Mouse (Mus musculus): ENCODE results near the gene Atg2b. TPM values are rescaled to one million over a fixed set of nuclear protein-coding genes. Genes with fewer than 3 reads are reported as not detected.
A peak's percentile ranks its signal among the peaks of the same experiment; 100 is the strongest.

Atg2b gene
- polyA plus RNA-seq (2012; ENCODE audit: insufficient read depth, insufficient read length, low replicate concordance, missing spikeins): not detected in 2 replicates

DNA sequence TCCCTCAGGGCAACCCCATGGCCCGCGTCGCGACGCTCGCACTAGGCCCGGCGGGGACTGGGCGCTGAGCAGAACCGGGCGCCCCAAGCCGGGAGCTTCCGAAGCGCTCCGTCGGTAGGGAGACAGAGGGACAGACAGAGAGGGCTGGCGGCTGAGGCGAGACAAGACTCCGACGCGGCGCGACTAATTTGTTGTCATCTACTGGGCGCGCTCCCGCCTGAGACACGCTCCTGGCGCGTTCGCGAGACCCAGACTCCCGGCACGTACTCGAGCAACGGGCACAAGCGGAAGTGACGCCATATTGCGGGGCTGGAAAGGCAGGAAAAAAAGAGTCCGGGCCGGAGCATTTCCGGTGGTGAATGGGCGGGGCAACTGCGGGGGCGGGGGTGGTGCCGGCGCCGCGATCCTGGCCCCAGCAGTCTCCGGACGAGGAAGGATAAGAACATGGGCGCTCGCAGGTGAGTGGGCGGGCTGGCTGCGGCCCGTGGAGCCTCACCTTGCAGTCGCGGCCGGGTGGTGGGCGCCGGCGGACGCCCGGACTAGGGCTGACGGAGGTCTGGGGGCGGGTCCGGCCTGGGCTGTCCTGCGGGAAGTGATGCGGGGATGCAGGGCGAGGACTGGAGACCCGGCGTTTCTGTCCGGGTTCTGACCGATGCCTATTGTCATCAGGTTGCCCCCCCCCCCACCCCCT is at the start of gene Atg2b:
Atg2b (minus strand) TSS at position 211 of the 691 bp plus-strand sequence.
- peak within 1 kb of the TSS; percentile 80 for H3K27ac ChIP-seq (ENCODE audit: insufficient read depth, low read depth, low read length)
- peaks cover 5% of the 10 kb centered on the region for H3K4me1 ChIP-seq (ENCODE audit: control insufficient read depth, insufficient read depth, low read length)
- H3K4me3 ChIP-seq (ENCODE audit: insufficient read depth, low read depth, low read length): peak within 1 kb of the TSS; percentile 95
- WGBS: under 1% methylated on average over 71 of the region's 73 CpGs
- TF ChIP-seq CTCF (IDR thresholded peaks at IDR 0.05; ENCODE audit: insufficient read depth, low read depth, low read length) (no peak), POLR2A (IDR thresholded peaks at IDR 0.05; ENCODE audit: insufficient read depth, low read depth, low read length) (no peak)

DNA sequence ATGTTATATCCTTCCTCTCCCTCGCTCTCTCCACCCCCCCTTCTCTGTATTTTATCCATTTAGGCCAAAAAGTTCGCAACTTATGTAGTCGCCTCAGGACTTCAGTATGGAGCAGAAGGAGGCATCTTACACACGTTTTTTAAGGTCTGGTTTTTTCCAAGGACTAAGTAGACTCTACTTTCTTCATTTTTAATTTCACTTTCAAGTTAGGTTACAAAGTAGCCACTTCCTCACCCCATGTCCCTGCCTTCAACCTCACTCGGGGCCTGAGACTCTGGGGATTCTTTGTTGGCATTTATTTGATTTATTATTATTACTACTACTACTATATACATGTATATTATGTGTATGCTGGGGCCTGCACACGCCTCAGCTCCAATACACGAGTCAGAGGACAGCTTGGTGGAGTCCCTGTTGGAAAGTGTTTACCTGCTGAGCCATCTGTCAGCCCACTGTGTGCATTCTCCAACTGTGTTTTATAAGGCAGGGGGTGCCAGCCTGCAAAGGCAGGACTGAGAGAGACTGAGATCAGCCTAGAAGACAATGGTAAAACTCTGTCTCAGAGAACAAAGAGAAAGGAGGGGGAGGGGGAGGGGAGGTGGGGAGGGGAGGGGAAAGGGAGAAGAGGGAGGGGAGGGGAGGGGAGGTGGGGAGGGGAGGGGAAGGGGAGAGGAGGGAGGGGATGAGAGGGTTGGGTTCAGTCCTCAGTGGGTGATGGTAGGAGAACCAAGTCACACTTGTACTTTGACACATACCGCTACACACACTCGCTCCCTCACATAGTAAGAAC is 48.6 kb upstream of the Atg2b start:
- Histone ChIP-seq H3K27ac (ENCODE audit: insufficient read depth, low read depth, low read length) (no peak overlapping the region), H3K4me3 (ENCODE audit: insufficient read depth, low read depth, low read length) (no peak overlapping the region), H3K4me1 (ENCODE audit: control insufficient read depth, insufficient read depth, low read length) (no peaks in the 10 kb centered on the region)
- no peak for TF ChIP-seq POLR2A (IDR thresholded peaks at IDR 0.05; ENCODE audit: insufficient read depth, low read depth, low read length)
- no peak for TF ChIP-seq CTCF (IDR thresholded peaks at IDR 0.05; ENCODE audit: insufficient read depth, low read depth, low read length)
- WGBS: 83% methylated on average over 9 of the region's 9 CpGs

DNA sequence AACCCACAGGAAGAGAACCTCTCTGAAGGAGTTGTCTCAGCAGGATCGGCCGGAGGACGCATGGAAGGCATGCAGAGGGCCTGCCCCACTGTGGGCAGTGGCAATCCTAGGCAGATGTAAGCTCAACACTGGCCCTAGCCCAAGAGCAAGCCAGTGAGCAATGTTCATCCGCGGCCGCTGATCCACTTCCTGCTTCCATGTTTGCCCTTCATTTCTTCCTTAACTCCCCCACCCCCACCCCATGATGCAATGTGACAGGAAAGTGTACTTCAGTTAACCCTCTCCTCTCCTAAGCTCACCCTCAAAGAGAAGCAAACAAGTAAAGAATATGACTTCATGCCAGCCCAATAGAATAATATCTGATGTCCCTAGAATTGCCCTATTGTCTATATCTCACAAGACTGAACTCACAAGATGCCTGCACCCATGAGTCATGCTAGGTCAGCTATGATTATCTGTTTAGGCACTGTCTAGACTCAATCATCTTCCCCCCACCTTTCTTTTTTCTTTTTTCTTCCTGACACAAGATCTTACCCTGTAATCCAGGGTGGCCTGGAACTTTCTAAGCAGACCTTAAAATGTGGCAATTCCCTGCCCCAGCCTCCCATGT is 45.9 kb upstream of the Atg2b start:
- WGBS: 85% methylated on average over 6 of the region's 6 CpGs
- no peak overlapping the region for H3K27ac ChIP-seq (ENCODE audit: insufficient read depth, low read depth, low read length)
- no peak for TF ChIP-seq CTCF (IDR thresholded peaks at IDR 0.05; ENCODE audit: insufficient read depth, low read depth, low read length)
- TF ChIP-seq POLR2A (IDR thresholded peaks at IDR 0.05; ENCODE audit: insufficient read depth, low read depth, low read length): no peak

DNA sequence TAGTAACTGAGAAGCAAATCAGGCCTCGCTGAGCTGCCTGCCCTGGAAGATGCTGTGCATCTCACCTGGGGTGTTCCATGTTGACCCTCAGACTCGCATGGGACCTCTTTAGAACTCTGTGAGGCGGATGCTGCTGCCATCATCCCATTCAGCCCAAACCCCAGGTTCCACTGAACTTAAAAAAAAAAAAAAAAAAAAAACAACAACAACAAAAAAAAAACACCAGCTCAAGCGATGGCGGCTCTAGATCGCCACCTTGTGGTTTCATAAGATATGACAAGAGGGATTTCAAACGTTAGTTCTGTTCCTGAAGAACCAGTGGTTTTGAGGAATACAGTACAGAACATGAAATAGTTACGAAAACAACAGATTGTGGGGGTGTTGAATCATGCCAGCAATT is 43.0 kb upstream of the Atg2b start:
- H3K27ac ChIP-seq (ENCODE audit: insufficient read depth, low read depth, low read length): no peak overlapping the region
- WGBS: 27% methylated on average over 8 of the region's 8 CpGs
- H3K4me1 ChIP-seq (ENCODE audit: control insufficient read depth, insufficient read depth, low read length): no peaks in the 10 kb centered on the region
- TF ChIP-seq CTCF (IDR thresholded peaks at IDR 0.05; ENCODE audit: insufficient read depth, low read depth, low read length): no peak
- H3K4me3 ChIP-seq (ENCODE audit: insufficient read depth, low read depth, low read length): no peak overlapping the region

More for the DNA sequence above, 45.9 kb upstream of the Atg2b start:
- no peaks in the 10 kb centered on the region for H3K4me1 ChIP-seq (ENCODE audit: control insufficient read depth, insufficient read depth, low read length)
- H3K4me3 ChIP-seq (ENCODE audit: insufficient read depth, low read depth, low read length): no peak overlapping the region

GRCm38 (mm10) chr12:105727268-105727667 is 42.3 kb upstream of the Atg2b start:
- no peak overlapping the region for H3K27ac ChIP-seq (ENCODE audit: insufficient read depth, low read depth, low read length)
- no peak overlapping the region for H3K4me3 ChIP-seq (ENCODE audit: insufficient read depth, low read depth, low read length)
- no peaks in the 10 kb centered on the region for H3K4me1 ChIP-seq (ENCODE audit: control insufficient read depth, insufficient read depth, low read length)
- no peak for TF ChIP-seq POLR2A (IDR thresholded peaks at IDR 0.05; ENCODE audit: insufficient read depth, low read depth, low read length)
- WGBS: 96% methylated on average over 3 of the region's 3 CpGs

GRCm38 (mm10) chr12:105725736-105726135 is 40.7 kb upstream of the Atg2b start:
- Histone ChIP-seq H3K4me3 (ENCODE audit: insufficient read depth, low read depth, low read length) (no peak overlapping the region), H3K4me1 (ENCODE audit: control insufficient read depth, insufficient read depth, low read length) (no peaks in the 10 kb centered on the region), H3K27ac (ENCODE audit: insufficient read depth, low read depth, low read length) (no peak overlapping the region)
- 86% methylated on average over 13 of the region's 13 CpGs for WGBS
- TF ChIP-seq CTCF (IDR thresholded peaks at IDR 0.05; ENCODE audit: insufficient read depth, low read depth, low read length) (no peak), POLR2A (IDR thresholded peaks at IDR 0.05; ENCODE audit: insufficient read depth, low read depth, low read length) (no peak)

DNA sequence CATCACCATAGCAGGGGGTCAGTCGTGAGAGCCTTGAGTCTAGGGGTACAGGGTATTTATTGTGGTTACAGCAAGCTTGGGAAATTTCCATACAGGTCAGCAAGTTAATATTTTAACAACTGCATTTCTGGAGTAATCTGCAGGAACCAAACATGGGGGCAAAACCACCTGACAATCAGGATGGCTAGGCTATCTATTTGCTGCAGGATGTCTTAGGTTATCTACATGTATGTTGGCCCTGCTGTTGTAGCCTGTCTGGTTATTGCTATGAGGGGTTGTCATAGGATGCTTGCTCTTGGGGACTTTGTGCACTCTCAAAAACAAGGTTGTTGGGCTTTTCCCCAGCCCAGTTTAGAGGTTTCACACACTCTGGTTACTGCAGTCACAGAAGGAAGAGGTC is 39.6 kb upstream of the Atg2b start:
- Histone ChIP-seq H3K4me3 (ENCODE audit: insufficient read depth, low read depth, low read length) (no peak overlapping the region), H3K4me1 (ENCODE audit: control insufficient read depth, insufficient read depth, low read length) (no peaks in the 10 kb centered on the region), H3K27ac (ENCODE audit: insufficient read depth, low read depth, low read length) (no peak overlapping the region)
- TF ChIP-seq CTCF (IDR thresholded peaks at IDR 0.05; ENCODE audit: insufficient read depth, low read depth, low read length) (no peak), POLR2A (IDR thresholded peaks at IDR 0.05; ENCODE audit: insufficient read depth, low read depth, low read length) (no peak)
- WGBS: 42% methylated on average over 1 of the region's 1 CpGs

- Histone ChIP-seq H3K4me1 (ENCODE audit: control insufficient read depth, insufficient read depth, low read length) (no peaks in the 10 kb centered on the region; the same call in 1 of the 2 replicates), H3K27ac (ENCODE audit: insufficient read depth, low read depth, low read length) (no peak overlapping the region), H3K4me3 (ENCODE audit: insufficient read depth, low read depth, low read length) (no peak overlapping the region)
- TF ChIP-seq CTCF (IDR thresholded peaks at IDR 0.05; ENCODE audit: insufficient read depth, low read depth, low read length) (no peak), POLR2A (IDR thresholded peaks at IDR 0.05; ENCODE audit: insufficient read depth, low read depth, low read length) (no peak)
- 2% methylated on average over 5 of the region's 5 CpGs for WGBS
These were observed 37.6 kb upstream of the Atg2b start for GRCm38 (mm10) chr12:105722657-105723056.

Measured in olfactory bulb, adult 2 months (tissue).